Mouse (Mus musculus) inflammation-experienced regulatory T-cells, adult 6 months (primary cell): ENCODE measurements around the gene Gm1043. TPM values are rescaled to one million over a fixed set of nuclear protein-coding genes. Genes with fewer than 3 reads are reported as not detected.
A peak's percentile ranks its signal among the peaks of the same experiment; 100 is the strongest.

Experiments
- ATAC-seq: one replicate; pipeline ENCODE4 v1.8.0; 2017
- polyA plus RNA-seq, 3 experiments: library from polyadenylated mRNA; unstranded; fragments of 100-300 nt; shearing (Covaris generic); gene quantifications; one replicate each; pipeline ENCODE4 v1.2.1; 2017

Gene Gm1043
- polyA plus RNA-seq: 1 to 10 TPM in 2 of 3 experiments, under 1 TPM in 1; 0.30 to 2.4 (median 2.2) TPM

DNA sequence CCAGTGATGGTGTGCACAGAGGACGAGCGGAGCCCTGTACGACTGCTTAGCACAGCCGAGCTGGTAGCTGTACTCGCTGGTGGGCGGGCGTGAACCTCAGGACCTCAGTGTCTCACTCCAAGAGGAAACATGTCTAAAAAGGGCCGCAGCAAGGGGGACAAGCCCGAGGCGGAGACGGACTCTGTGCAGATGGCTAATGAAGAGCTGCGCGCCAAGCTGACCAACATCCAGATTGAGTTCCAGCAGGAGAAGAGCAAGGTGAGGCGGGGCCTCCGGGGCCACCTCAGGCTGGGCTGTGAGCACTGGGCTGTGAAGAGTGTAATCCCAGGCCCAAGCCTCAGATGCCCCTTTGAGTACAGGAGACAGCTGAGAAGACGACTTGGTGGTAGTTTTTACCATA lies at the start of gene Gm1043:
Gene Gm1043, plus strand, starts transcription at position 130 of the 400 bp plus-strand sequence.
- ATAC-seq: no peak

DNA sequence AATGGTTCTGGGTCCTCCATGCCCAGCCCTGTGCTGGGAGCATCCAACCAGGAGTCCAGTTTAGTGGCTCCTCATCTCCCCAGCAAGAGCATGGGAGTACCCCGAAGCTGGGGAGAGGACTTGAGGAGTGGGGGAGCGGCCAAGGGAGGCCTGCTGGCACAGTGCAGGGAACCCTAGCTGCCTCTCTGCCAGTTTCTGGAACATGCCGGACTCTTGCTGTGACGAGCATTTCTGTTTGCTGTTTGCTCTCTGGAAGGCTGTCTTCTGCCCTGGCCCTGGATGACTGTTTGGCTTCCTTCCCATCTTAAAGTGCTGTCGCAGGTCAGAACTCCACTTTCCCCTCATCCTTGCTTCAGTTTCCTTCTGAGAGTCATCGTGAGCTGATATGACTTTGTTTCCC lies 49.3 kb upstream of the Gm1043 start:
- no peak for ATAC-seq

DNA sequence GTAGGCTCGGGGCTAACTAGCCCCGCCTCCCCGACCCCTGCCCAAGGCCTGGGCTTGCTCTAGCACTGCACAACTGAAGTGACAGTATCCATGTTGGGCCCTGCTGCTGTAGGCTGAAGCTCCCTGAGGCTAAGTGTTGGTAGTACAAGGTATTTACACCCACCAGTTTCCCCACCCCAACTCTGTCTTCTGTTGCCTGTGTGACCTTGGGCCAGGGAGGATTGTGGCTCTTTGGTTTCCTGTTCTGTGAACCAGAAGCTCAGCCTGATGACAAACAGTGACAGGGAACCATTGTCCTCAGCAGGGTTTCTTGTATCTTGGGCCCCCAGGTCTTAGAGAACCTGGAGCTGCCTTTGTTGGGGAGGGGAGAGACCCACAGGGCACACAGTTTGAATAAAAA lies 48.3 kb upstream of the Gm1043 start:
- ATAC-seq: peak; percentile 39

DNA sequence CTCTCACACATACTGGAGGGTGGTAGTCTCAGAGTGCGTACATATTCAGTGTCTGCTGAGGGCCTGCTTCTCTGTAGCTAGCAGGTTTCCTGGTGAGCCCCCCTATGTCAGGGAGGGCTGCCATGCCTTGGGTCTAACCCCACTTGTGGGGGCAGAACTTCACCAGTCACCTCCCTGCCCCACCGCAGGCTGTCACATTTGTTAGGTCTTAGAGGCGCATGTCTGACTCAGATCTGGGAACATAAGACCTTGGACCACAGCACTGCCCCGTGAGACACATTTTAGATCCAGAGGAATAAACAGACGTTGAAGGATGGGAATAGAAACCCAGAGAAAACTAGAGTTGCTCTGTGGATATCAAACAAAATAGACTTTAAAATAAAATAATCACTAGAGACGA lies 45.3 kb upstream of the Gm1043 start:
- no peak for ATAC-seq

DNA sequence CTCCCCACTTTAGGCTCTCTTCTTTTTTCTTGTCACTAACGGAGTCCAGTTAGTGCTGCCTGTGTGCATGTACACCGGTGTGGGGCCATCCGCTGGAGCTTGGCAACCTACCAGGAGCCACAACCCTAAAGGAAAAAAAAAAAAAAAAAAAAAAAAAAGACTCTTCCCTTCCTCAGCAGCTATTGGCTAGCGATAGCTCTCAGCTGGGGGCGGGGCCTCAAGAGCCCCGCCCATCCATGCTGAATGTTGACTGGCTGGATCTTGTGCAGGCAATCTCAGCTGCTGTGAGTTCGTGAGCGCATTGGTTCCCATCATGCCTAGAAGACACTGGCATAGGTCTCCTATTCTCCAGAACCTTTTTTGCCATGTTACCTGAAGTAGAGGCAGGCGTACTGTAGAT lies 44.5 kb upstream of the Gm1043 start:
- no peak for ATAC-seq

DNA sequence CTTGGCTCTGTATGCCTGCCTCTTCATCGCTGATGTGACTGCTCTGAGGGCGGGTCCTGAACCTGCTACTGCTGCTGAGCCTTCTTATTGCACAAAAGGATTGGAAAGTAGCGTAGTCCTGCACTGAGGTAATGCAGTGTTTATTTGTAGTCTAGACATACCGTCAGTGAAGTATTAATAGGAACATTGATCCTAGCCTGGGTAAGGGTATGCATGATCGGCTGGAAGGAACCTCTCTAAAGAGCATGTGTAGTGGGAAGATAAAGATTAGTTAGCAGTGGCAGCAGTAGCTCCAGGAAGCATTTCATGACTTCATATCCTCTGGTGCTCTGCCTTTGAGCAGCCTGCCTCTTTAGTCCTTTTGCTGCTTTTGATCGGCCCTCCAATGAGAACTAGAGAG lies 43.5 kb upstream of the Gm1043 start:
- no peak for ATAC-seq

DNA sequence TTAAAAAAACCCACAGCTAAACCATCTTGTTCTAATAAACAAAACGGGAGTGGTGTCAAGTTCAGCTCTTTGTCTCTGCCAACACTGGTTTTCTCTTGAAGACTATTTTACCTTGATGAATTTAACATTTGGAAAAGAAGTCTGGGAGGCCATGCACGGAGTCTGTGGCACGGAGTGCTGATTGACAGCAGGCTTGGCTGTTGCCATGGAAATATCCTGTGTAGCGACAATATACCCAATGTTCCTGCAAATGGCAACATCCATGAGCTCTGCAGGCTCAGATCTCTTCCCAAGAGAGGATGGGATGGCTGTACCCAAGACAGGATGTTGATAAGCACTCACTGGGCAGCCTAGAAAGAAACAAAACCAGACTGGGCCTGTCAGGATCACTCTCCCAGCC lies 42.2 kb upstream of the Gm1043 start:
- no peak for ATAC-seq

DNA sequence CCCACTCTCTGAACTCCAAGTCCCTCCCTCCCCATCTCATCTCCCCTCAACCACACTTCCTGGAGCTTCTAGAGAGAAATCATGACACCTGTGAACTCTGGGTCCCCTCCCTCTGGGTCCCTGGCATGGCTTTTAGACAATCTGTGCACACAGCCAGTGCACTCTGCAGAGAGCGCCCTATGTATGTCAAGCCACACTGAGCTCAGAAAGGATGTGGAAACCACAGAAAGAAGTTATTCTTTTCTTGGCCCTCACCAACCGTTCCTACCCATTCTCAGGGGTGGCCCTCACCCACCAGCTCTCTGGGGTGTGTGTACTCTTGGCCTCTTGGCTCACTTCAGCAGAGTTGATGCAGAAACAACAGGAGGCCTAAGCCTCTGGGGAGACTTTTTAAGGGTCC lies 40.4 kb upstream of the Gm1043 start:
- peak; percentile 73 for ATAC-seq

DNA sequence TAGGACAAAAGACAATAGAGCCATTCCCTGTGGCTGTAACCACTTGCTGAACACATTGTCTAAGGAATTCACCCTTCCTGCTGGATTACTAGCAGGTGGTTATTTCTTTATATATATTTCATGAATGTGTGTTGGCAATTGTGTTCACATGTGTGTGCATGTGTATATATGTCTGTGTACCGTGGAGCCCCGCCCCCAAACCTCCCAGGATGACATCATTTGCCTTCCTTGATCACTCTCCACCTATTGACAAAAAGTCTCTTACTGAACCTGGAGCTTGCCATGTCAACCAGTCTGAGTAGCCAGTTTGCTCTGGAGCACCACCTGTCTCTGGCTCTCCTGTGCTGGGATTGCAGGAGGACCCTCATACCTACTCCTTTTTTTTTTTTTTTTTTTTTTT lies 39.6 kb upstream of the Gm1043 start:
- no peak for ATAC-seq

DNA sequence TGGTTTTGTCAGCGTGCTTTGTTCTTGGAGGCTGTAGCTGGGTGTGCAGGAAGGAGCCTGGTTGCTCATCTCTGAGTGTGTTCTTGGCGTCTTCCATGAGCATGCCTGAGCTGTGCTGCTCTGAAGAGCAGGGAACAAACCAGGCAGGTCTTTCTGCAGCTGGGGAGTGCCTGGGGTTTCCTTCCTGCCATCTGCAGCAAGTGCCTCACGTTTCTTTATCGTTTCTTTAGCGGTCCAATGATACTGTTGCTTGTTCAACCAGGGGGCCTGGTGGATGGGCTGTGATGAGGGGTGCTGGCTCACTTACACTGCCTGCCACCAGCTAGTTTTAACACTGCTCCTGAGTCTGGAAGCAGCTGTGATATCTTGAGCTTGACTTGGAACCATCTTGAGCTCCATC lies 38.4 kb upstream of the Gm1043 start:
- ATAC-seq: no peak

DNA sequence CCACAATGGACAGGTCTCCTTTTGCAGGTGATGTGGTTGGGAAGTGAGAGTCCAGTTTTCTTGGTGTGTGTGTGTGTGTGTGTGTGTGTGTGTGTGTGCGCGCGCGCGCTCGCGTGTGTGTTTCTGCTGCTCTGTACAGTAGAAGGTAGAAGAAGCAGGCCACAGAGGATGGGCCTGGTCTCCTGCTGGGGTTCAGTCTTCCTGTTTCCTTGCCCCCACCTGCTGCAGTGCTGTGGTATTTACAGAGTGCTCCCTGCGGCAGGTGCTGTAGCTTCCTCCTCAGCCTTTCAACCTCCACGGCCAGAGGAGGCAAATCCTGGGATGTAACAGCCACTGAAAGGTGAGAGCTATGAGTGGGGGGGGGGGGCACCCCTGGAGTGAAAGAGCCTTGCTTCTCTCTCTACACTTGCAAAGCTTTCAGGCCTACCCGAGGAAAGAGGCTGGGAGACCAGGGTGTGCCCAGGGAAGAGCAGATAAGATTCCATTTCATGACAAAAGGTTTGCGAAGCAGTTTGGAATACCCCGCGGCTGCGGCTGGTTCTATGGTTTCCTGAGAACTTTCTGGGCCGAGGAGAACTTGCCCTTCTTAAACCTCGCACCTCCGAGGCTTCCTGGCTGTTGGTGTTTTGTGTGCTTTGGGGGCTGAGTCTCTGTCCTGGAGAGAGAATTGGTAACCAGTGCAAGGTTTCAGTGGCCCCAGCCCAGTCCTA lies 37.8 kb upstream of the Gm1043 start:
- peak; percentile 41 for ATAC-seq

DNA sequence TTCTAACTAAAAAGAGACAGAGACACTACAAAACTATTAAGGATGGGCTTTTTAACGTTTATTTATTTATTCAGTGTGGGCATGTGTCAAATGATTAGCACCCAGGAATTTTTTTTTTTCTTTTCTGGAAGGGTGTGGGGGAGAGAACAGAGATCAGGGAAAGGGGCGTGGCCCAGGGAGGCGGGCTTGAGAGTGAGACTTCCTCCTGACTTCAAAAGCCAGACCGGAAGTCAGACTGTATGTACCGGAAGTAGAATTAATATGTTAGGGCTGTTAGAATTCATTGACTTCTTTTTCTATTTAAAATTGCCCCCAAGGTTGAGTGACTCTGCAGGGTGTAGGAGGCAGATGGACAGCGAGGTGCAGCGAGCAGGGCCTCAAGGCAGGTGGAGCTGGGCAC lies 37.2 kb upstream of the Gm1043 start:
- peak; percentile 26 for ATAC-seq

DNA sequence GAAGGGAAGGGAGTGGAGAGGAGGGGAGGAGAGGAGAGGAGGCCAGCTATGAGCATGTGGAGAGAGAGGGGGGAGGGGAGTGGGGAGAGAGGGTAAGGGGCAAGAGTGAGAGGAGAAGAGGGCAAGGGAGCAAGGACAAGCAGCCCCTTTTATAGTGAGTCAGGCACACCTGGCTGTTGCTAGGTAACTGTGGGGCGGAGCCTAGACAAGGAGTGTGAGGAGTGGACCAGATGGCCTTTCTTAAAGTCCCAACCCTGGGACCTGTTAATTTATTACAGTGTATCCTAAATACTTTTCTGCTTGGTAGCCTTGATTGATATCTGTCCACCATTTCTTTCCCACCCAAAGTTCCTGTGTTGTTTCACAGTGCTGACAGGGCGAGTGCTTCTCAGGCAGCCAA lies 36.1 kb upstream of the Gm1043 start:
- no peak for ATAC-seq

DNA sequence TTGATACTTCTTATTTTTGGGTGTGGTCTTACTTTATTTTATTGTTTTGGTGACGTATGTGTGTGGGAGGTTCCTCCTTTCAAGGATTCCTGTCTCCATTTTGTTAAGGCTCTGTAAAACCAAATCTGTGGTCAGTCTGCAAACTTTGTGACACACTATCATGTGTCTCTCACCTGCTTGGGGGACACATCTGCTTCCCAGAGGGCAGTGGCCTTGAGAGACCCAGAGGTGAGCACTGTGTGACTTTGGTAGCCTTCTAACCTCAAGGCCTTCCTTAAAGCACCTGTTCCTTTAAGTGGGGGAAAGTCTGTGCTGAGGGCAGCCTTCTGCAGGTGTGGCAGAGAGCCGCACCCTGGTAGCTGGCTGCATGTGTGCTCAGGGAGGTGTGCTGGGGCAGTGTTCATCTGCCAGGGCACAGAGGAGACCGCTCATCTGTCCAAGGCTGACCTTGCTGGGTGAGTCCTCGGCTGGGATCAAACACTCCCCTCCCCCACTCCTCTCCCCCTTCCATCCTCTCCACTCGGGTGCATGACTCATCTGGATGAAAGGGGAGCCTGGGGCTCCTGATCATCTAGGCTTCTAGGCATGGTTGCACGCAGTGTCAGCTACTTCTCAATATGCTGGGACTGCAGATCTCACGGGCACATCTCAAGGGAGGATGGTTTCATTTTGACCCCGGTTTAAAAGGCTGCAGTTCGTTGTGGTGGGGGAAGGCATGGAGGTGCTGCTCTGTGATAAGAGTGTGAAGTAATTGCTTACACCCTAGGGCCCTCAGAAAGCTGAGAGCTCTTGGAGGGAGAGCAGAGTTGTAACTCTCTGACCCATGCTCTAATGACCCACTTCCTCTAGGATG lies 34.4 kb upstream of the Gm1043 start:
- peak; percentile 19 for ATAC-seq

DNA sequence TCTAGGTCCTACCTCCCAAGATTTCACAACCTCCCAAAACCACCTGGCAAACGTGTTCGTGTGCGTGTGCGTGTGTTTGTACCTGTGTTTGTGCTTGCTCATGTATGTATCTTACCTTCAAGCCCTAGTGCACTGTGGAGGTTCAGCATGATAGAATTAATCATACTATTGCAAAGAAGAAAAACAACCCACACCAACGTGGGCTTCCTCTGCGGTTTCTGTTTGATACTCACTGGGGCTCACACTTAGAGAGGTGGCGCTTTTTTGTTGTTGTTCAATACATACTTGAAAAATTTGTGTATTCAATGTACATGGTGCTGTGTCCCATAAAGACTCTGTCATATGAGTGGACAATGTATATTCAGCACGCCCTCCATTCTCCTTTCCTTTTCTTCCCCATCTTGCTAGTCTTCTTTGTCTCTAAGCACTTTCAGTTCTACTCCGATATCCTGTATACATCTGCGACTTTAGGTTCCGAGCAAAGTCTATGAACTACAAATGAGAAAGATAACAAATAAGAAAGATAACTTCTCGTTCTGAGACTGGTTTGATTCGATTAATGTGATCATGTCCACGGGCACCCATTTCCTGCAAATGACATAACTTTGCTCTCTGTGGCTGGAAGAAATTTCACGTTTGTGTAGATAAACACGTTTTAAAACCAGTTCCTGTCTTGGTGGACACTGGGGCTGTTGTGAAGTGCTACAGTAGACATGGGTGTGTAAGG lies 33.6 kb upstream of the Gm1043 start:
- ATAC-seq: peak; percentile 65

DNA sequence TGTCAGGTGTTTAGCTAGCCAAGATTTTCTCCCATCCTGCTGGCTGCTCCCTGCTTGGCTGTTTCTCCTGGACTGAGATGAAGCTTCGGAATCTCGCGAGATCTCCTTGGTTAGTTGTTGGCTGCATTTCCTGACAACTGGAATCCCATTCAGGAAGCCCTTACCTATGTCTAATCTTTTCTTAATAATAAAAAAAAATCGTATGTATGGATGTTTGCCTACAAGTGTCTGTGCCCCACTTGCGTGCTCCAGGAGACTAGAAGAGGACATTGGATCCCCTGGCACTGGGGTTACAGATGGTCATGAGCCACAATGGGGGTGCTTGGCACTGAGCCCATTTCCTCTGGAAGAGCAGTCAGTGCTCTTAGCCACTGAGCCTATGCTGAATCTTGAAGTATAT lies 32.3 kb upstream of the Gm1043 start:
- ATAC-seq: no peak

DNA sequence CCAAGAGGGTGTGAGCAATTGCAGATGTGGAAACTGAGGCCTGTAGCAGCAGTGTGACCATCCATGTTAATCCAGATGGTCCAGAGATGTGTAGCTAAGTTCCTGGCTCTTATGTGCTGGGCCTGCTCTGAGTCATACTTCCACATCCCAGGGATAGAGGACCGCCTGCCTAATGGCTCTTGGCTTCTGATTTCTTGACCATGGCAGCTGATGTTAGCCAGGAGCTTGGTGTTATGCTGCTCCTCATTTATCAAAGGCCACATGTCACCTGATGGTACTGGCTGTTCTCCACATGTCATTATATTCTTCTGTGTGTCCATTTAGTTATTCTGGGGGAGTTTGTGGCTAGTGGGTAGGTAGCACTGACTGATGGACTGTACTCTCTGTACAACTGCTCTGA lies 29.4 kb upstream of the Gm1043 start:
- ATAC-seq: no peak

DNA sequence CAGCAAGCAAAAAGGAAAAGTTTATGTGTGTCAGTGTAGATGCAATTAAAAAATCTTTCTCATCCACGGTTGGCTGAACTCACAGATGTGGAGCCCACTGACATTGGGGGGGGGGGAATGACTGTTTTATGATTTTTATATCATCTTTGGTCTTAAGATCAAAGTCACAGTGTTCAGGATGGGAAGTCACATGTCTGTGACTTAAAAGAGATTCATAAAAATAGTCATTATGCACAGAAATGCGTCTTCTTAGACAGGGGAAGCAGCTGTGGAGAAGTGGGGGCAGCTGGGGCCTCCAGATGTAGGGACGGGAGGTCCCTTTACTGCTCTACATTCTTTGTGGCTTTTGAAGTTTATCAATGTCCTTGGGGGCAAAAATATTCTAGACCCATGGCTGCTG lies 28.7 kb upstream of the Gm1043 start:
- ATAC-seq: peak; percentile 75

DNA sequence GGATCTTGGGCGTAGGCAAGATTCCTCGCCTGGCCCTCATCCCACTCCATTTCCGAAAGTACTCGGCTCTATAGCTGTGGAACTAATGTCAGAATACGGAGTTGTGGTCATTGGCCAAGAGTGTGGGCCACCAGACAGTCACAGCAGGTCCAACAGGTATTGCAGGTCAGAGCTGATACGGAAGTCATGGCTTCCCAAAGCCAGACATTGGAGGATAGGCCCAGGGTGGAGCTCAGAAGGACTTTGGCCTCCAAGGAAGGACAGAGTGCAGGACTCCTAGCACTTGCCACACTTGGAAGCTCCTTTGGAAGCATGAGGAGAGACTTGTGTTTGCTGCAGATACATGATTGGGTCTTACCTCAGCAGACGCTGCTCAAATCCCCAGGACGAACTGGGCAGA lies 23.6 kb upstream of the Gm1043 start:
- ATAC-seq: no peak

DNA sequence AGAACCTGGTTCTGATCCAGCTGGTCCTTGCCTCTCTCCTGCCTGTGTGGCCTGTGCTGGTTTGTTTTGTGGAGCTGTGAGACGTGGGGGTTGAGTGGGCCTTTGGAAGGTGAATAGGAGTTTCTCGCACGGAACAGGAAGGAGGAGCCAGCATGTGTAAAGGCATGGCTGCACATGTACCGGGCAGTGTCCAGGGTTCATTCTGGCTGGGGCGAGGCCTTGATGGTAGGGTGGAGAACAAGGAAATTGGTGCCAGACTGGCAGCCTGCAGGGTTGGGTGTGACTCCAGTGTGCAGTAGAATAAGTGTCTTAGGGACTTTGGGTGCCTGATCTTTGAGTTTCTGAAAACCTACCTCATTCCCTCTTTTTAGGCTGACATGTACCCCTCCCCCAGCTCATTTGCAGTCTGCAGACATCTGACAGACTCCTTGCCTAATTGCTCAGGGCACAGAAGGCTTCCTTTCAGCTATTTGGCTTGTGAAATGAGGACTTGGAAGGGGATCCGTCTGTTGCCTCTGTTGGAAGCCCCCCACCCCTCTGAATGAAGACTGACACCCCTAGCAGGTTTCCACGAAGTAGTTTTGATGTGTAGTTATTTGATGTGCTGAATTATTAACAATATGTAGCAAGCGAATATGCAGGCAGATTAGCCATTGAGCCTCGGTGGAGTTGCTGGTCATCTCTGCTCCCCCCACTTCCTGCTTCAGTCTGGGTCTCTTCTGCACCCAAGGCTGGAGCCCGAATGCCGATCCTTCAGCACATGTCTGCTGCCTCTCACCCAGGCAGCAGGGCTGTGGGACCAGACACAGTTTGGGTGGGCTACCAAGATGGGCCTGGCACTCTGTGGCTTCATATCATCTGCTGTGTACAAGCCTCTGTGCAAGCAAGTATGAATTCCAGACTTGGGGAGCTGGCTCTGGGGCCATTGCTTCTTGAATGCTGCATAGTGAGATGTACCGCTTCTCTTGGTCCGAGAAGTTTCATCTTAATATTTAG lies 20.4 kb upstream of the Gm1043 start:
- no peak for ATAC-seq

DNA sequence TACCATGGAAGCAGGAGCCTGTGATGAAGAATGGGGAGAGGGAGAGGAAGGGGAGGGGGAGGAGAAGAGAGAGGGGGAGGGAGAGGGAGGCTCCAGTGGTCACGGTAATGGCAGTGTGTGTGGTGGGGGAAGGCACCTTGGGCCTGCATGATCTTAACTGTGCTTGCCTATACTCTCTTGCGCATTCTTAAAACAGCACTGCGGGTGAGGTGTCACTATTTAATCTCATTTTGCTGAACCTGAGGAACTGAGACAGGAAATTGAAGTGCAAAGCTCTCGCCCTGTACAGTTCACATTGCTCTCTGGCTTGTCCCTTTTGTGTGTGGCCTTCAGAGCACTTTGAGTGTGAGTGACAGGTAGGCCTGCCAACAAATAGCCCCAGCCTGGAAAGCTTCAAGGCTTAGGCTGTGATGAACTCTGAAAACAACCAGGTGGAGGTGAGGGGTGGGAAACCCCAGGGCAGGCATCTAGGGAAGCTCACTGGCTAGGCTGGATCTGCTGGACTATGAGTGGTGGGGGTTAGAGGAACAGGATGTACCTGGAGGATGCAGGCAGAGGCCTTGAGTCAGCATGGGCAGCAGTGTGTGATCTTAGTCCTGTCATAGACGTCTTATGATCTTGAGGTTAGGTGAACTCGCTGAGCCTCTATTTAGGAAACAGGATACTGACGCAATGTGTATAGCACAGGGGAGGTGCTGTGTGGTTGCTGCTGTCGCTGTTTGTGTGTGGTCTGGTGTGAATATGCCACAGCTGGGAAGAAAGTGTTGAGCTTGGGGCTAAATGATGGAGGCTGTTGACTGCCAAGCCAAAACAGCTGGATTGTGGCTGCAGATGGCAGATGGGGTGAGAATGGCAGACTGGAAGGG lies 18.2 kb upstream of the Gm1043 start:
- ATAC-seq: peak; percentile 94
